Mouse (Mus musculus): ENCODE data around the gene Tbc1d8. TPM values are rescaled to one million over a fixed set of nuclear protein-coding genes. Genes with fewer than 3 reads are reported as not detected.

Gene Tbc1d8
- polyA plus RNA-seq, 1 experiment from 2014 or later, result 7.8 TPM

- Histone ChIP-seq H3K4me1 (no peaks in the 10 kb centered on the region), H3K9ac (replicated peaks) (no peak overlapping the region), H3K36me3 (no peaks in the 10 kb centered on the region), H3K27ac (replicated peaks) (no peak overlapping the region), H3K4me3 (no peak overlapping the region), H3K27me3 (no peaks in the 10 kb centered on the region), H3K9me3 (no peaks in the 10 kb centered on the region), H3K4me2 (replicated peaks) (no peak overlapping the region)
- 88% methylated on average over 4 of the region's 4 CpGs for WGBS
- ATAC-seq (ENCODE audit: low FRiP score, low read depth), result no peak
These were observed 91.1 kb downstream of the Tbc1d8 start for GRCm38 (mm10) chr1:39387497-39387896.

DNA sequence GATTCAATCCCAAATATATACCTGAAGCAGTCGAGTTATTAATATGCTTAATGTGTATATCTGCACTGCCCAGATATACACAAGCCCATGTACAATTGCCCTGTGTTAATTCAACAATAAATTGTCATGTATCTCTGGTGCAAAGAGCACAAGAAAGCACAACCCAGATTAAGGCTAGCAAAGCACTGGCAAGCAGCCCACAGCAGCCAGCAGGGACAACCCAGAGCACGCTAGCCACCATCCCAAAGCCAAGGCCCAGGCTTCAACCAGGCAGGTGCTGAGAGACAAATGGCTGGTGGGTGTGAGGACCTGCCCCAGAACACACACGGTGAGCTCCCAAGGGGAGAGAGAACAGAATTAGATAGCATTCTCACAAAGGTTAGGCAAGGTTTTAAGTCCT, 92.1 kb downstream of the Tbc1d8 start:
- 91% methylated on average over 3 of the region's 3 CpGs for whole genome bisulfite sequencing
- H3K27me3 ChIP-seq, result no peaks in the 10 kb centered on the region

GRCm38 (mm10) chr1:39384914-39385313, 93.6 kb downstream of the Tbc1d8 start:
- WGBS, result 86% methylated on average over 9 of the region's 9 CpGs
- H3K4me1 ChIP-seq, result no peaks in the 10 kb centered on the region
- ATAC-seq (ENCODE audit: low FRiP score, low read depth), result no peak
- H3K4me3 ChIP-seq, result no peak overlapping the region
- H3K4me2 ChIP-seq (replicated peaks), result no peak overlapping the region
- no peaks in the 10 kb centered on the region for H3K9me3 ChIP-seq
- no peak overlapping the region for H3K27ac ChIP-seq (replicated peaks)
- H3K36me3 ChIP-seq, result 0 out of 2 replicates have a peak, but pooled peaks cover 4% of the 10 kb centered on the region
- H3K9ac ChIP-seq (replicated peaks), result no peak overlapping the region
- H3K27me3 ChIP-seq, result no peaks in the 10 kb centered on the region

More for the DNA sequence above, 92.1 kb downstream of the Tbc1d8 start:
- Histone ChIP-seq H3K4me2 (replicated peaks) (no peak overlapping the region), H3K4me3 (no peak overlapping the region), H3K4me1 (no peaks in the 10 kb centered on the region), H3K36me3 (no peaks in the 10 kb centered on the region), H3K27ac (replicated peaks) (no peak overlapping the region), H3K9me3 (no peaks in the 10 kb centered on the region), H3K9ac (replicated peaks) (no peak overlapping the region)
- ATAC-seq (ENCODE audit: low FRiP score, low read depth), result no peak

- WGBS, result 86% methylated on average over 9 of the region's 9 CpGs
- Histone ChIP-seq H3K9me3 (no peaks in the 10 kb centered on the region), H3K4me1 (no peaks in the 10 kb centered on the region), H3K9ac (replicated peaks) (no peak overlapping the region), H3K27me3 (no peaks in the 10 kb centered on the region), H3K27ac (replicated peaks) (no peak overlapping the region), H3K4me3 (no peak overlapping the region), H3K36me3 (peaks cover 10% of the 10 kb centered on the region), H3K4me2 (replicated peaks) (no peak overlapping the region)
- no peak for ATAC-seq (ENCODE audit: low FRiP score, low read depth)
These were observed 97.5 kb downstream of the Tbc1d8 start for GRCm38 (mm10) chr1:39381017-39381416.

DNA sequence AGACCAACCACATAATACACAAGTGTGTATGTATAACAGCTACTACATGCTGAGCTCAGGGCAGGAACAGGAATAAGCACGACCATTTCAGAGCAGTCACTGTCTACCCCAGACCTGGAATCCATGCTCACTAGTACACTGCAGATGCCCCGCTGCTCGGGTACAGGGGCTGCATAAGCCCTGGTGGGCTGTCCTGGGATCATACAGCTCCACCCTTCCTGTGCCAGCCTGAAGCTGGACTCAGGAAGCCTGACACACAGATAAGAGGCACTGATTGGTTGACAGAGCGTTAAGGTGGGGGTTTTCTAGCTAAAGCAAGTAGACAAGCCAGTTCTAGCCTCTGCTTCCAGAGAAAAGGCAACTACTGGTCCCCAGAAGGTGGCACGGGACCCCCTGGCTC, 99.5 kb downstream of the Tbc1d8 start:
- H3K4me3 ChIP-seq, result no peak overlapping the region
- ATAC-seq (ENCODE audit: low FRiP score, low read depth), result no peak
- H3K4me2 ChIP-seq (replicated peaks), result no peak overlapping the region
- H3K9me3 ChIP-seq, result no peaks in the 10 kb centered on the region
- no peaks in the 10 kb centered on the region for H3K27me3 ChIP-seq
- no peak overlapping the region for H3K9ac ChIP-seq (replicated peaks)
- H3K27ac ChIP-seq (replicated peaks), result no peak overlapping the region
- H3K4me1 ChIP-seq, result no peaks in the 10 kb centered on the region
- H3K36me3 ChIP-seq, result peaks cover 19% of the 10 kb centered on the region
- 74% methylated on average over 5 of the region's 5 CpGs for WGBS

- H3K4me2 ChIP-seq (replicated peaks), result no peak overlapping the region
- no peak overlapping the region for H3K9ac ChIP-seq (replicated peaks)
- no peak overlapping the region for H3K4me3 ChIP-seq
- WGBS, result 36% methylated on average over 1 of the region's 1 CpGs
- no peaks in the 10 kb centered on the region for H3K4me1 ChIP-seq
- H3K27ac ChIP-seq (replicated peaks), result no peak overlapping the region
- H3K27me3 ChIP-seq, result no peaks in the 10 kb centered on the region
- peaks cover 23% of the 10 kb centered on the region for H3K36me3 ChIP-seq
- H3K9me3 ChIP-seq, result no peaks in the 10 kb centered on the region
- no peak for ATAC-seq (ENCODE audit: low FRiP score, low read depth)
These were observed 100.0 kb downstream of the Tbc1d8 start for GRCm38 (mm10) chr1:39378540-39378939.

- 95% methylated on average over 9 of the region's 9 CpGs for WGBS
- H3K9me3 ChIP-seq, result no peaks in the 10 kb centered on the region
- no peak for ATAC-seq (ENCODE audit: low FRiP score, low read depth)
- no peak overlapping the region for H3K4me2 ChIP-seq (replicated peaks)
- no peak overlapping the region for H3K4me3 ChIP-seq
- H3K36me3 ChIP-seq, result peaks cover 40% of the 10 kb centered on the region
- H3K4me1 ChIP-seq, result no peaks in the 10 kb centered on the region
- no peaks in the 10 kb centered on the region for H3K27me3 ChIP-seq
- no peak overlapping the region for H3K9ac ChIP-seq (replicated peaks)
- H3K27ac ChIP-seq (replicated peaks), result no peak overlapping the region
These were observed 101.8 kb downstream of the Tbc1d8 start for GRCm38 (mm10) chr1:39376726-39377240.

- Histone ChIP-seq H3K4me1 (no peaks in the 10 kb centered on the region), H3K27me3 (no peaks in the 10 kb centered on the region), H3K4me3 (no peak overlapping the region), H3K9me3 (no peaks in the 10 kb centered on the region), H3K9ac (replicated peaks) (no peak overlapping the region), H3K4me2 (replicated peaks) (no peak overlapping the region), H3K36me3 (peaks cover 46% of the 10 kb centered on the region), H3K27ac (replicated peaks) (no peak overlapping the region)
- no peak for ATAC-seq (ENCODE audit: low FRiP score, low read depth)
- WGBS, result 91% methylated on average over 7 of the region's 7 CpGs
These were observed 102.4 kb downstream of the Tbc1d8 start for GRCm38 (mm10) chr1:39376121-39376520.

GRCm38 (mm10) chr1:39374231-39374809, 104.2 kb downstream of the Tbc1d8 start:
- H3K36me3 ChIP-seq, result peaks cover 61% of the 10 kb centered on the region
- no peak overlapping the region for H3K9ac ChIP-seq (replicated peaks)
- H3K4me2 ChIP-seq (replicated peaks), result no peak overlapping the region
- no peak overlapping the region for H3K27ac ChIP-seq (replicated peaks)
- H3K9me3 ChIP-seq, result no peaks in the 10 kb centered on the region
- 84% methylated on average over 5 of the region's 5 CpGs for WGBS
- no peak for ATAC-seq (ENCODE audit: low FRiP score, low read depth)
- peaks cover 4% of the 10 kb centered on the region for H3K4me1 ChIP-seq
- no peaks in the 10 kb centered on the region for H3K27me3 ChIP-seq
- H3K4me3 ChIP-seq, result no peak overlapping the region

DNA sequence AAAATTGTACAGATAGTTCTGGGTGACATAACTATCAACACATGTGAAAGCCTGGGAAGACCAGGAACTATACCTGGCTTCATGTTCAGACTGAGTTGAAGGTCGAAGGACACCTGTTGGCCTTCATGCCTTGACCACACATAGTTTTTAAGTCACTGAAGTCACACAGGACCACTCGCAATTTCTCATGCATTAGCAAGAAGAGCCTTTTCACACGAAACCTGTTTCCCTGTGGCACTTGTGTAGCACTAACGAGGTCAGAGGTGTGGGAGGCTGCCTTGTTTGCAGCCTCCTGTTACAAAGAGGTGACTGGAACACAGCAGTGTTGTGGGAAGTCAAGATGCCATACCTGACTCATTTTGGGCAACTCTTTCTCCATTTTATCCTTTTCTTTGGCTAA, 105.2 kb downstream of the Tbc1d8 start:
- 75% methylated on average over 4 of the region's 4 CpGs for WGBS
- no peaks in the 10 kb centered on the region for H3K27me3 ChIP-seq
- H3K4me2 ChIP-seq (replicated peaks), result no peak overlapping the region
- no peaks in the 10 kb centered on the region for H3K9me3 ChIP-seq
- H3K27ac ChIP-seq (replicated peaks), result no peak overlapping the region
- no peak overlapping the region for H3K4me3 ChIP-seq
- no peak overlapping the region for H3K9ac ChIP-seq (replicated peaks)
- peaks cover 12% of the 10 kb centered on the region for H3K4me1 ChIP-seq
- no peak for ATAC-seq (ENCODE audit: low FRiP score, low read depth)
- peaks cover 61% of the 10 kb centered on the region for H3K36me3 ChIP-seq

DNA sequence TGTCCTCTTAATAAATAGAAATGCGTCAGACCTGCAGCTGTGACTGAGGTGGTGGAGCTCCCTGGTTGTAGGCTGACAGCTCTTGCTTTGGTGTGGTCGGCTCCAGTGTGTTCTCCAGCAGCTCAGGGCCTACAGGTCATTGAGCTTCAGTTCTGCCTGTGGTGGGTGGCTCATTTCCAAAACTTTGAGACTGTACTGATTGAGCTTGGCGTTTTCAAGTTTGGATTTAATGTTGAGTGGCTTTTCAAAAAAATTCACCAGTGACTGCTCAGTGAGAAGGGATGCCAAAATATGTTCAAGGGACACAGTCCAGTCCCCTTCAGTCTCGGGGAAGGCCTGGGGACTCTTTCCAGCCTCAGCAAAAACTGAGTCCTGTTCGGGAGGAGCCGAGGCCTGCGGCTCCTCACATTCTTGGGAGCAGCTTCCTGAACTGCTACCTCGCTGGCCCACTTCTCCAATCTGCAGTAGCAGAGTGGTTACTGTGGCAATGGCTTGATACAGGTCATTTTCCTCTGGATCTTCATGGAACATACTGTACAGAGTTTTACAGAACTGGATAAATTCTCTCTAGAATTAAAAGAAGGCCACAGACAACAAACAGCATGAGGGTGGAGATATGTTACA, 106.2 kb downstream of the Tbc1d8 start:
- Histone ChIP-seq H3K4me3 (no peak overlapping the region), H3K36me3 (peaks cover 61% of the 10 kb centered on the region), H3K27me3 (no peaks in the 10 kb centered on the region), H3K27ac (replicated peaks) (no peak overlapping the region), H3K4me2 (replicated peaks) (no peak overlapping the region), H3K9me3 (no peaks in the 10 kb centered on the region), H3K9ac (replicated peaks) (no peak overlapping the region), H3K4me1 (peaks cover 12% of the 10 kb centered on the region)
- no peak for ATAC-seq (ENCODE audit: low FRiP score, low read depth)
- 85% methylated on average over 8 of the region's 8 CpGs for WGBS

- WGBS, result 87% methylated on average over 6 of the region's 6 CpGs
- Histone ChIP-seq H3K4me1 (peaks cover 18% of the 10 kb centered on the region), H3K9me3 (no peaks in the 10 kb centered on the region), H3K4me2 (replicated peaks) (no peak overlapping the region), H3K27ac (replicated peaks) (no peak overlapping the region), H3K27me3 (no peaks in the 10 kb centered on the region), H3K36me3 (peaks cover 55% of the 10 kb centered on the region), H3K9ac (replicated peaks) (no peak overlapping the region), H3K4me3 (no peak overlapping the region)
- ATAC-seq (ENCODE audit: low FRiP score, low read depth), result no peak
These were observed 108.1 kb downstream of the Tbc1d8 start for GRCm38 (mm10) chr1:39370431-39370830.

All from midbrain, embryonic 12.5 days (tissue).